Mouse (Mus musculus): ENCODE measurements at regions not wholly inside any gene's neighbourhood (a gene's known extent, or its start where the extent isn't known, plus 50 kb on each side); places are given as distances from the start of the nearest gene placed in this dataset.
"Not testable (repeated sequence)": the region's sequence is repeated elsewhere in the genome, so short reads cannot be mapped to it uniquely, and the experiment has no call there.

GRCm38 (mm10) chr2:17868145-17868544 is 128.6 kb downstream of the H2al2a start:
- no peak overlapping the region for H3K27ac ChIP-seq (replicated peaks; ENCODE audit: low read depth, low read length)
- no peak overlapping the region for H3K4me3 ChIP-seq (ENCODE audit: insufficient read depth, low read depth, low read length)
- H3K4me1 ChIP-seq (ENCODE audit: control insufficient read depth, insufficient read depth, insufficient read length, low read length), result no peaks in the 10 kb centered on the region

- no peak overlapping the region for H3K4me3 ChIP-seq (ENCODE audit: insufficient read depth, low read depth, low read length)
- H3K27ac ChIP-seq (replicated peaks; ENCODE audit: low read depth, low read length), result no peak overlapping the region
- no peaks in the 10 kb centered on the region for H3K4me1 ChIP-seq (ENCODE audit: control insufficient read depth, insufficient read depth, insufficient read length, low read length)
Observed at GRCm38 (mm10) chr2:17867341-17867740, 129.4 kb downstream of the H2al2a start.

GRCm38 (mm10) chr2:17861765-17862495 is 130.7 kb upstream of the Nebl start:
- Histone ChIP-seq H3K4me3 (ENCODE audit: insufficient read depth, low read depth, low read length) (no peak overlapping the region), H3K4me1 (ENCODE audit: control insufficient read depth, insufficient read depth, insufficient read length, low read length) (peaks cover 10% of the 10 kb centered on the region; the same call in 1 of the 2 replicates), H3K27ac (replicated peaks; ENCODE audit: low read depth, low read length) (no peak overlapping the region)

GRCm38 (mm10) chr2:17860922-17861559 is 129.8 kb upstream of the Nebl start:
- peaks cover 10% of the 10 kb centered on the region; the same call in 1 of the 2 replicates for H3K4me1 ChIP-seq (ENCODE audit: control insufficient read depth, insufficient read depth, insufficient read length, low read length)
- H3K27ac ChIP-seq (replicated peaks; ENCODE audit: low read depth, low read length), result no peak overlapping the region
- no peak overlapping the region for H3K4me3 ChIP-seq (ENCODE audit: insufficient read depth, low read depth, low read length)

GRCm38 (mm10) chr2:17859234-17859633 is 128.0 kb upstream of the Nebl start:
- peaks cover 10% of the 10 kb centered on the region; the same call in 1 of the 2 replicates for H3K4me1 ChIP-seq (ENCODE audit: control insufficient read depth, insufficient read depth, insufficient read length, low read length)

GRCm38 (mm10) chr2:17858326-17858725 is 127.1 kb upstream of the Nebl start:
- Histone ChIP-seq H3K4me1 (ENCODE audit: control insufficient read depth, insufficient read depth, insufficient read length, low read length) (peaks cover 10% of the 10 kb centered on the region; the same call in 1 of the 2 replicates), H3K4me3 (ENCODE audit: insufficient read depth, low read depth, low read length) (no peak overlapping the region; the same call in 1 of the 2 replicates), H3K27ac (replicated peaks; ENCODE audit: low read depth, low read length) (peak overlapping the region; percentile 74)

More at GRCm38 (mm10) chr2:17859234-17859633, 128.0 kb upstream of the Nebl start:
- no peak overlapping the region for H3K4me3 ChIP-seq (ENCODE audit: insufficient read depth, low read depth, low read length)
- no peak overlapping the region for H3K27ac ChIP-seq (replicated peaks; ENCODE audit: low read depth, low read length)

GRCm38 (mm10) chr2:17855566-17856264 is 124.5 kb upstream of the Nebl start:
- H3K27ac ChIP-seq (replicated peaks; ENCODE audit: low read depth, low read length), result no peak overlapping the region
- no peak overlapping the region for H3K4me3 ChIP-seq (ENCODE audit: insufficient read depth, low read depth, low read length)
- peaks cover 10% of the 10 kb centered on the region; the same call in 1 of the 2 replicates for H3K4me1 ChIP-seq (ENCODE audit: control insufficient read depth, insufficient read depth, insufficient read length, low read length)

GRCm38 (mm10) chr2:17854088-17854487 is 122.8 kb upstream of the Nebl start:
- Histone ChIP-seq H3K4me3 (ENCODE audit: insufficient read depth, low read depth, low read length) (no peak overlapping the region), H3K27ac (replicated peaks; ENCODE audit: low read depth, low read length) (no peak overlapping the region), H3K4me1 (ENCODE audit: control insufficient read depth, insufficient read depth, insufficient read length, low read length) (peaks cover 10% of the 10 kb centered on the region; the same call in 1 of the 2 replicates)

GRCm38 (mm10) chr2:17853500-17854011 is 122.3 kb upstream of the Nebl start:
- no peak overlapping the region for H3K27ac ChIP-seq (replicated peaks; ENCODE audit: low read depth, low read length)
- H3K4me1 ChIP-seq (ENCODE audit: control insufficient read depth, insufficient read depth, insufficient read length, low read length), result peaks cover 10% of the 10 kb centered on the region; the same call in 1 of the 2 replicates
- H3K4me3 ChIP-seq (ENCODE audit: insufficient read depth, low read depth, low read length), result no peak overlapping the region

GRCm38 (mm10) chr2:17852740-17853499 is 121.7 kb upstream of the Nebl start:
- H3K27ac ChIP-seq (replicated peaks; ENCODE audit: low read depth, low read length), result no peak overlapping the region
- peak overlapping the region; percentile 19 for H3K4me3 ChIP-seq (ENCODE audit: insufficient read depth, low read depth, low read length)
- H3K4me1 ChIP-seq (ENCODE audit: control insufficient read depth, insufficient read depth, insufficient read length, low read length), result peaks cover 7% of the 10 kb centered on the region; the same call in 1 of the 2 replicates

GRCm38 (mm10) chr2:17850741-17851140 is 119.5 kb upstream of the Nebl start:
- 0 out of 2 replicates have a peak, but pooled peaks cover 4% of the 10 kb centered on the region for H3K4me1 ChIP-seq (ENCODE audit: control insufficient read depth, insufficient read depth, insufficient read length, low read length)
- no peak overlapping the region for H3K27ac ChIP-seq (replicated peaks; ENCODE audit: low read depth, low read length)
- H3K4me3 ChIP-seq (ENCODE audit: insufficient read depth, low read depth, low read length), result no peak overlapping the region

GRCm38 (mm10) chr2:17849267-17849666 is 118.0 kb upstream of the Nebl start:
- 0 out of 2 replicates have a peak, but pooled peaks cover 4% of the 10 kb centered on the region for H3K4me1 ChIP-seq (ENCODE audit: control insufficient read depth, insufficient read depth, insufficient read length, low read length)
- no peak overlapping the region for H3K27ac ChIP-seq (replicated peaks; ENCODE audit: low read depth, low read length)
- H3K4me3 ChIP-seq (ENCODE audit: insufficient read depth, low read depth, low read length), result no peak overlapping the region

- not testable (repeated sequence) for H3K4me3 ChIP-seq (ENCODE audit: insufficient read depth, low read depth, low read length); H3K27ac ChIP-seq (replicated peaks; ENCODE audit: low read depth, low read length); H3K4me1 ChIP-seq (ENCODE audit: control insufficient read depth, insufficient read depth, insufficient read length, low read length)
Observed at GRCm38 (mm10) chr2:17845447-17846092, 114.3 kb upstream of the Nebl start.
